Mouse (Mus musculus) heart, postnatal 4 days (tissue): ENCODE data around the gene Scrt2. TPM values are rescaled to one million over a fixed set of nuclear protein-coding genes. Genes with fewer than 3 reads are reported as not detected.

Experiments
- DNase-seq: peaks from one replicate; pipeline ENCODE4 v3.0.0; 2021
- total RNA-seq, 2 experiments: library from RNA; stranded (reverse); gene quantifications; 2 replicates each; pipeline ENCODE4 v1.2.3; 2021

Gene Scrt2
- total RNA-seq, 2 experiments from 2014 or later, result not detected

- DNase-seq, result no peak
These were observed 1.3 kb downstream of the Scrt2 start for GRCm38 (mm10) chr2:152082456-152083285.

- no peak for DNase-seq
These were observed 2.1 kb downstream of the Scrt2 start for GRCm38 (mm10) chr2:152083411-152083810.

- no peak for DNase-seq
These were observed 3.0 kb downstream of the Scrt2 start for GRCm38 (mm10) chr2:152084298-152084697.

GRCm38 (mm10) chr2:152085414-152085813, 4.1 kb downstream of the Scrt2 start:
- no peak for DNase-seq

DNA sequence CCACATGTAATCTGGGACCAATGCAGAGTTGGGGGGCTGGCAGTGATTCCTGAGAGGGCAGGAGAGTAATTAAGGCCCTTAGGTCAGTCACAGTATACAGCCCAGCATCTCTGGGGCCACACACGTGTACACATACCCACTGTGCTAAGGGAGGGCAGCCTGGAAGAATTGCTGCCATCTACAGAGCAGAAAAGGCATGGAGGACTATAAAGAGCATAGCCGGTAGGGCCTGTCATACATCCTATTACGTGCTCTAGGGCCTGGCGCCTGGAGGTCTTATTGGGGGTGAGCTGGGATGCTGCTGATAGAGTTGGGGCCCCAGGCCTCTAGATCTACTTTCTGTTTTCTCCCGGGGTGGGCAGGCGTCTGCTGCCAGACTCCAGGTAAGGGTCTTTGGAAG, 5.1 kb downstream of the Scrt2 start:
- no peak for DNase-seq

DNA sequence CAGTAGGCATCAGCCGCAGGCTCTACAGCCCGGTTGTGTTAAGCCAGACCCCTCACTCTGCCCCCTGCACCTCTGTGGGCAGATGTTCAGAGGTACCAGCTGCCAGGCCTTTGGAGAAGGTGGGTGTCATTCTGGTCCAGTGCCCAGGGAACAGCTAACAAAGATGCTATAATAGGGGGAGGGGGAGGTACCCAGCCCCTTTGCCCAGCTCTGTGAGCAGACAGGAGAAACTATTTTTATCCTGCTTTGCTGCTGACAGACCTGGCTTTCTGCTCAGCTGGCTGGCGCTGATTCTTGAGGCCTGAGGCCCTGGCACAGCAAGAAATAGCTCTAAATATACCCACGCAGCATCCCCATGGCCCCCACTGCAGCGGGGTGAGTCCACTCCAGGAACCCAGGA, 5.8 kb downstream of the Scrt2 start:
- peak; percentile 45 for DNase-seq

- DNase-seq, result peak; percentile 61
These were observed 7.7 kb downstream of the Scrt2 start for GRCm38 (mm10) chr2:152089078-152089477.

GRCm38 (mm10) chr2:152089581-152089980, 8.3 kb downstream of the Scrt2 start:
- peak; percentile 33 for DNase-seq

- no peak for DNase-seq
These were observed 9.2 kb downstream of the Scrt2 start for GRCm38 (mm10) chr2:152090486-152090885.

DNA sequence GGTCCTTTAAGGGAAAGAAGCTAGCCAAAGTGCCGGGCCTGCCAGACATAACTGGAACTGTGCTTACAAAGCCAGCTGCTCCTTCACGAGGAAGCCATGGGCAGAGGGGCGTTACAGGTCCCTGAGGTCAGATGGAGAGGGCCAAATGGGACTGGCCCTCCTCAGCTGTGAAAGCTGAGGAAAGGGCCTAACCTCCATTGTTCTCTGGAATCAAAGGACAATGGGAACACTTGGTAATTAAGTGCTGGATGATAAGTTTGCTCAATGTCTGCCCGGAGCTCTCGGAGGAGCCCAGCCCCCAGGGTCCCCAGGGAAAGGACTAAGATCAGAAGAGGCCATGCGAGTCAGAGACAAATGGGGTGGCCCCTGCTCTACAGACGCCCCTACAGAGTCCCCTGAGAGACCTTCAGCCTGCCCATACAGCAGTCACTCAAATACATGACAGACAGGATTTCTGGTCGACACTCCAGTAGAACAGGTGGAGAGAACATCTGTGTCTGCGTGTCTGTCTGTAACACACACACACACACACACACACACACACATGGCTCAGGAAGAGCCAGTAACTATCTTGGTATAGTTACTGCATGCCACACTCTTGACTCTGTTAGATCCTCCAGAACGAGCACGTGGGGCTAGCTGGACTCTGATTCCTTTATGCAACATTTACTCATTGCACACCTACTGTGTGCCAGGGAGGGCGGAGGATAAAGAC, 10.2 kb downstream of the Scrt2 start:
- DNase-seq, result no peak

DNA sequence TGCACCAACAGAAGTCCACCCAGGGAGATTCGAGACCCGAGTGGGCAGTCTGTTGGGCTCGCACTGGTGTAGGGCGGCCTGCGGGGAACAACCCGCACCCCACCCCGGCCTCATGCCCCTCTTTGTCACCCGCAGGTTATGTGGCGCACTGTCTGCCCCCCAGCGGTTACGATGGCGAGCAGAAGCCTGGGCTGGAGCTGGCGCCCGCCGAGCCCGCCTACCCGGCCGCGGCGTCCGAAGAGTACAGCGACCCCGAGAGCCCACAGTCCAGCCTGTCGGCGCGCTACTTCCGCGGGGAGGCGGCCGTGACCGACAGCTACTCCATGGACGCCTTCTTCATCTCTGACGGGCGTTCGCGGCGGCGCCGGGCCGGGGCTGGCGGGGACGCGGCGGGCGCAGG, 11.6 kb downstream of the Scrt2 start:
- DNase-seq, result no peak

DNA sequence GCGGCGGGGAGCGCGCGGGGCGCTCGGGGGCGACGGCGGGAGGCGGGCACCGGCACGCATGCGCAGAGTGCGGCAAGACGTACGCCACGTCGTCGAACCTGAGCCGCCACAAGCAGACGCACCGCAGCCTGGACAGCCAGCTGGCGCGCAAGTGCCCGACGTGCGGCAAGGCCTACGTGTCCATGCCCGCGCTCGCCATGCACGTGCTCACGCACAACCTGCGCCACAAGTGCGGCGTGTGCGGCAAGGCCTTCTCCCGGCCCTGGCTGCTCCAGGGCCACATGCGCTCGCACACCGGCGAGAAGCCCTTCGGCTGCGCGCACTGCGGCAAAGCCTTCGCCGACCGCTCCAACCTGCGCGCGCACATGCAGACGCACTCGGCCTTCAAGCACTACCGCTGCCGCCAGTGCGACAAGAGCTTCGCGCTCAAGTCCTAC, 12.0 kb downstream of the Scrt2 start:
- peak; percentile 27 for DNase-seq

DNA sequence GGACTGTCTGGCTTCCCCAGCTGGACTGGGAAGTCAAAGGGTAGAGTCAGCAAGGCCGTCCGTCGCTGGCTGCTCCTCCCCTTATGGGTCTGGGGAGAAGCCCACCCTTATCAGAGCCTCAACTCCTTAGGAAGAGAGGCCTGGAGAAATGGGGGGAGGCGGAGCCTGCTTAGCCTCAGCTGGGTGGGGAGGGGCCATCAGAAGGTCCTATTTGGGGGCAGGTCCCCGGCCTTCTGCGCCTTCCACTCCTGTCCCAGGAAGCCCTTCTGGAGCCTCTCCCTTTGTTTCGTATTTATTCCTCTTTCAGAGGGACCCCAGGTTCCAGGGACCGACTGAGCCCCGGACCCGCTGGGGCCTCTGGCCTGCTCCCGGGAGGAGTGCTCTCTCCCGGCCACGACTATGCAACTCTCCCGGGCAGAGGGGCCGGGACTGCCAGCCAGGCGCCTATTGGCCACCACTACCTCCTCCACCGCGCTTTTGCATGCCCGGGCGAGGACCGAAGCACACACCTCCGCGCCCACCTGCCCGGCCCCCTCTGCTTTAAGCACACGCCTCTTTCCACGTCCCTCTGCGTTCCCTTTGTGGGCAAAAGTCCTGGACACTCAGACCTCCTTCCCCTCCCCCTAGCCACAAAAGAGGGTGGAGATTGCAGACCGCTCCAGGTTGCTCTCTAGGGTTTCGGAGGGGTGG, 13.7 kb downstream of the Scrt2 start:
- DNase-seq, result no peak

DNA sequence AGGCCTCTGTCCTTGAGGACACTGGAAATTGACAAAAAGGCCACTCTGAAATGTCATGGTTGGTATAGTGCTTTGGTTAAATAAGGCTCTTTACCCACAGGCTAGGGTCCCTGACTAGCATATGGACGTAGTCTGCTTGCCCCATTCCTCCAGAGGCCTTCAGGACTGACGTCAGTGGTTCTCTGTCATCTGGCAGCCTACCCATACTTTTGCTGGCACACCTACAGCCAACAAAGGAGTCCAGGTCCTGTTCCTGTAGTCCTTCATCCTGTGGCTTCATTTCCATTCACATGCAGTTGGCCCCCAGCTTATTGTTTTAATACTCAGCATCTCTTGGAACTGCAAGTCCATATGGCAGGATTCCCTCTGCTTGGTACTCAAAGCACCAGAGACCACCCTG, 15.6 kb downstream of the Scrt2 start:
- DNase-seq, result no peak

DNA sequence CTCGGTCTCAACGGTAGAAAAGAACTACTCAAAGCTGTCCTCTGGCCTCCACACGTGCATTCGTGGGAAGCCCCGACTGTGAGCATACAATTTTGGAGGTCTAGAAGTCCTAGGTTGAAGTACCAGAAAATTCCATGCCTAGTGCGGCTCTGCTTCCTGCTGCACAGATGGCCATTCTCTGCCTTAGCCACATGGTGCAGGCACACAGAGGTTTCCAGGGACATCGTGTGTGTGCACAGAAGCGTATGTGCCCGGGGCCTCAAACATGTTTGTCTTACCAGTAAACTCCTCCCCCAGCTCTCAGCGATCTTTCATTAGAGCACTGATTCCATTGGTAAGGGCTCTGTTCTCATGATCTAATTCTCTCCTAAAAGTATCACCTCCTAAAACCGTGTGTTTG, 16.6 kb downstream of the Scrt2 start:
- DNase-seq, result no peak

GRCm38 (mm10) chr2:152099538-152099937, 18.2 kb downstream of the Scrt2 start:
- no peak for DNase-seq

GRCm38 (mm10) chr2:152101761-152102160, 20.4 kb downstream of the Scrt2 start:
- DNase-seq, result no peak

GRCm38 (mm10) chr2:152102369-152102768, 21.0 kb downstream of the Scrt2 start:
- DNase-seq, result no peak

DNA sequence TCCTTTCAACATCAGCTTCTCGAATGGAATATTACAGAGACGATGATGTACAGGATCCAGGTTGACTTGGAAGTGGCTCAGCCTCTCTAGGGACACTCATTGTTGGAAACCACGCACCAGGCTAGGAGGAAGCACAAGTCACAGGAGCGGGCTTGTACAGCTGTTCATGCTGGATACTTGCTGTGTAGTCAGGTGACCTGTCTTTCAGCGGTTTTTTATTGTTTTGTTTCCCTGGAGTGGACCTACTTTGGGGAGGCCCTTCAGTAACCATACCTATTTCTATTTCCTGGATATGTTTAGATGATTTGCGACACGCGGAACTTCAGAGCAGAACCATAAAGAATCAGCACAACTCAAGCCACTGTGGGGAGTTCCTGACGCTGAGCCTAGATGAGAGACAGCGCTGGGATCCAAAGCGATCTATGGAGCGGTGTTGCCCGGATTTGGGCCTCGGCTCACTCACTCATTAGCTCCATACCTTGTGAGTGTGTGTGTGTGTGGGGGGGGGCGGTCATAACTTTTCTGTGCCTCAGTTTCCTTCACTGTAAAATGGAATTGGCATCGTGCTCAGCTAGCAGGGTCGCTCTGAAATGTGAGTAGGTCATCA, 23.5 kb downstream of the Scrt2 start:
- no peak for DNase-seq

GRCm38 (mm10) chr2:152105318-152106224, 24.2 kb downstream of the Scrt2 start, which contains the start of gene Srxn1:
TSS of gene Srxn1 (plus strand) at chr2:152105516.
- DNase-seq, result peak; percentile 90

- DNase-seq, result no peak
These were observed 24.9 kb downstream of the Scrt2 start for GRCm38 (mm10) chr2:152106225-152106595.

DNA sequence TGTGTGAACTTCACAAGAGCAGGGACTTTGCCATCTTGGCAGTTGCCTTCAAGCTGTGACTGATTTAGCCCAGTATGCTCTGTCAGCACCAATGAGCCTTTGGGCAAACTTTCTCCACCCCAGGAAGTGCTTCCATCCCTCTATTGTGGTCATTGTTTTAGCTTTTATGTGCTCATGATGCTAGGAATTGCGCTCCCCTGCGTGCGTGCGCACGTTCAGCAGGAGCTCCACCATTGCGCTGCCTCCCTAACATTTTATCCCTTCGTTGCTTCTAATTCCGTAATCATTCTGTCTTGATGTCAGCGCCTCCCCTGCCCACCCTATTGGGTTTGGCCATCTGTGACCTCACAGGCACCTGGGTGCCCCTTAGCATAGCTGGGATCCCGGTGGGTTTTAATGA, 25.3 kb downstream of the Scrt2 start:
- DNase-seq, result no peak
